Mouse (Mus musculus): ENCODE measurements at regions not wholly inside any gene's neighbourhood (a gene's known extent, or its start where the extent isn't known, plus 50 kb on each side); places are given as distances from the start of the nearest gene placed in this dataset.

DNA sequence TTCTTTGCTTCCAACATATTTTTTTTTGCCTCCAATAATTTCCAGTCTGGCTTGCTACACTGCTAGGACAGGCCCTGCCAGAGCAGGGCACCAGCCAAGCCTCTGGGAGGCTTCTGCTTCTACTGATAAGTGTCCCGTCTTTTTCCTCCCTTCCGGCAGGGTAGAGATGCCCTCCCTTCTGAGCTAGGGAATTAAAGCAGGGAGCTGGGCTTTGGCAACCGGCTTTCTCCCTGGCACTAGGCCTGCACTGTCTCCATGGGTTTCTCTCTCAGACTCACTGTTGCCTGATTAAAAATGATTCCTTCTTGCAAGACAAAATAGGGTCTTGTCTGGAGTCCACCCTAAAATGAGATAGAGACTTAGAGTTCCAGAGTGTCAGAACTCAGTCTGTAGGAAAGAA lies 153.3 kb upstream of the Gm4791 start:
- no peak for TF ChIP-seq MYOD1 (IDR thresholded peaks at IDR 0.05; ENCODE audit: control insufficient read depth in 1 of 3, insufficient read length in 2 of 3, low read depth in 2 of 3)
- no peak for TF ChIP-seq E2F4 (IDR thresholded peaks at IDR 0.05; ENCODE audit: insufficient read depth)
- TF ChIP-seq POLR2A (IDR thresholded peaks at IDR 0.05; ENCODE audit: insufficient read length, low read depth): no peak
- TF ChIP-seq MAX (IDR thresholded peaks at IDR 0.05; ENCODE audit: low read depth): no peak
- TF ChIP-seq CEBPB (IDR thresholded peaks at IDR 0.05; ENCODE audit: insufficient read depth, poor library complexity, severe bottlenecking): no peak
